Mouse (Mus musculus): ENCODE data around the gene Tmem169.
A peak's percentile ranks its signal among the peaks of the same experiment; 100 is the strongest.

Tmem169 gene

GRCm38 (mm10) chr1:72286904-72287303 lies 2.7 kb downstream of the Tmem169 start:
- peak; percentile 52 for DNase-seq (ENCODE audit: low read depth, low spot score)

- DNase-seq (ENCODE audit: low read depth, low spot score), result no peak
These were observed 3.7 kb downstream of the Tmem169 start for GRCm38 (mm10) chr1:72287893-72288292.

GRCm38 (mm10) chr1:72288527-72289150 lies 4.5 kb downstream of the Tmem169 start:
- no peak for DNase-seq (ENCODE audit: low read depth, low spot score)

GRCm38 (mm10) chr1:72290896-72291295 lies 6.7 kb downstream of the Tmem169 start:
- DNase-seq (ENCODE audit: low read depth, low spot score), result no peak

- DNase-seq (ENCODE audit: low read depth, low spot score), result no peak
These were observed 7.3 kb downstream of the Tmem169 start for GRCm38 (mm10) chr1:72291421-72291820.

GRCm38 (mm10) chr1:72291925-72292324 lies 7.8 kb downstream of the Tmem169 start:
- DNase-seq (ENCODE audit: low read depth, low spot score), result no peak

- DNase-seq (ENCODE audit: low read depth, low spot score), result no peak
These were observed 9.9 kb downstream of the Tmem169 start for GRCm38 (mm10) chr1:72293869-72294663.

- DNase-seq (ENCODE audit: low read depth, low spot score), result no peak
These were observed 11.6 kb downstream of the Tmem169 start for GRCm38 (mm10) chr1:72295746-72296145.

- no peak for DNase-seq (ENCODE audit: low read depth, low spot score)
These were observed 17.7 kb downstream of the Tmem169 start for GRCm38 (mm10) chr1:72301845-72302244.

GRCm38 (mm10) chr1:72306241-72306640 lies 22.1 kb downstream of the Tmem169 start:
- no peak for DNase-seq (ENCODE audit: low read depth, low spot score)

GRCm38 (mm10) chr1:72306679-72307181 lies 22.6 kb downstream of the Tmem169 start:
- DNase-seq (ENCODE audit: low read depth, low spot score), result no peak

GRCm38 (mm10) chr1:72307317-72307798 lies 23.2 kb downstream of the Tmem169 start, which contains the start of gene Xrcc5:
Gene Xrcc5 (plus strand): TSS chr1:72307421.
- peak; percentile 98 for DNase-seq (ENCODE audit: low read depth, low spot score)

GRCm38 (mm10) chr1:72308919-72309318 lies 24.8 kb downstream of the Tmem169 start:
- no peak for DNase-seq (ENCODE audit: low read depth, low spot score)

- peak; percentile 80 for DNase-seq (ENCODE audit: low read depth, low spot score)
These were observed 25.7 kb downstream of the Tmem169 start for GRCm38 (mm10) chr1:72309744-72310424.

GRCm38 (mm10) chr1:72312701-72313398 lies 28.7 kb downstream of the Tmem169 start:
- DNase-seq (ENCODE audit: low read depth, low spot score), result no peak

GRCm38 (mm10) chr1:72313399-72314039 lies 29.4 kb downstream of the Tmem169 start:
- peak; percentile 54 for DNase-seq (ENCODE audit: low read depth, low spot score)

GRCm38 (mm10) chr1:72315447-72315846 lies 31.3 kb downstream of the Tmem169 start:
- no peak for DNase-seq (ENCODE audit: low read depth, low spot score)

- DNase-seq (ENCODE audit: low read depth, low spot score), result no peak
These were observed 32.2 kb downstream of the Tmem169 start for GRCm38 (mm10) chr1:72316409-72316808.

- no peak for DNase-seq (ENCODE audit: low read depth, low spot score)
These were observed 32.7 kb downstream of the Tmem169 start for GRCm38 (mm10) chr1:72316901-72317300.

GRCm38 (mm10) chr1:72320759-72321158 lies 36.6 kb downstream of the Tmem169 start:
- no peak for DNase-seq (ENCODE audit: low read depth, low spot score)

GRCm38 (mm10) chr1:72323248-72323647 lies 39.1 kb downstream of the Tmem169 start:
- DNase-seq (ENCODE audit: low read depth, low spot score), result no peak
